Mouse (Mus musculus) lung, postnatal 10 days (tissue): ENCODE measurements around the gene Mpv17.

Source experiments
- DNase-seq: peaks from one replicate; pipeline ENCODE4 v3.0.0; 2021

Gene Mpv17

DNA sequence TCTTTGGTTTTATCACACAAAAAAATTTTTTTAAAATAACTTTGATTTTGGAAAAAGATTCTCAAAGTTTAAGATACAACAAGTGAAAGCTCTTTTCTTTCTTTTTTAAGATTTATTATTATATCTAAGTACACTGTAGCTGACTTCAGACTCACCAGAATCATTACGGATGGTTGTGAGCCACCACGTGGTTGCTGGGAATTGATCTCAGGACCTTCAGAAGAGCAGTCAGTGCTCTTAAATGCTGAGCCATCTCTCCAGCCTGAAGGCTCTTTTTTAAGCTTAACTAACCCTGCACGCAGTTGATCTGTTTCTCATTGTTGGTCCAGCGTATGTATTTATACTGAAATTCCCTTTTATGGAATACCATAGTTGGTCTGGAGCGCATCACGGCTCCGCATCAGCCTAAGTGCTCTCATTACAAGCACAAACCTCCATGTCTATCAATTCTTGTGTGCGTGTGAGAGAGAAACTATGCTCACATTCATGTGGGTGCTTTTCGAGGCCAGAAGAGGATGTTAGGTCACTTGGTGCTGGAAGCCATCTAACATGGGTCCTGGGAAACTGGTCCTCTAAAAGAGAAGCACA is 27.2 kb upstream of the Mpv17 start:
- DNase-seq: no peak

DNA sequence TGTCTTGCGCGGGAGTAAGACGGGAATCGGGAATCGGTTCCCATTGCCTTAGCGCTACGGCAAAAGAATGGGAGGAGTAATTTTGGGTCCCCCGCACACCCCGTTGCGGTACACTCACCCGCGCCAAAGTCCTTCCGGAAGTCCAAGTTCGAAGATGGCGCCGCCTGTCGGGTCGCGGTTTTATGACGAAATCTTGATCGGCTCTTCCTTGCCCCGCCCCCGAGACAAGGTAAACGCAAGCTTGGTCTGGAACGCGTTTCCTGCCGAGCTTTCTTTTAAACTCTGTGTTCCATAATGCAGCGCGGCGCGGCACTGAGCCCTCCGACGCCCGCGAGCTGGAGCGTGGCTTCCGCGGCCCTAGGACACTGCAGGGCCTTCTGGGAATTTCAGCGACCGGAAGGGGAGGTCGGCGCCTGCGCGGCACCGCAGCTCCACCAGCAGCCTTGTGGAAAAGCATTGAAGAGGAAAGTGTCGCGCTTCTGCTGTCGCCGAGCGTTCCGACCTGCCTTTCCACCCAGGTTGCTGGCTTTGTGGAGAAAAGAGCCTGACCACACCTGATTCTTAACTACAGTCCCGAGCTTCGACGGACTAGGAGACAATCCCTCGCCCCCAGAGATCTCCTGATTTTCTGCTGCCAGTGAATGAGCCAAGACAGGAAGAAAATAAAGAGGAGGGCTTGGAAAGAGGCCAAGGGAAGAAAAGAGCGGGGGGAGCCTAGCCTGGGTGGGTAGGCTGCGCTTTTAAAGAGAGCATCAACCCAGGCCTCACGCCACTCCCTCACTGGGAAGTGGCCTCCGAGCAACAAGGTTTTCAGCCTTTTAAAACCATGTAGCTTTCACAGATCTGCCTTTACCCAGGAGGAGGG is 25.9 kb upstream of the Mpv17 start, which contains the start of the genes Gm29609 and Gtf3c2:
Gene Gm29609, minus strand, starts transcription at position 146 of the 865 bp plus-strand sequence.
Gene Gtf3c2, minus strand, starts transcription at position 379 of the 865 bp plus-strand sequence.
- DNase-seq: peak; percentile 96

DNA sequence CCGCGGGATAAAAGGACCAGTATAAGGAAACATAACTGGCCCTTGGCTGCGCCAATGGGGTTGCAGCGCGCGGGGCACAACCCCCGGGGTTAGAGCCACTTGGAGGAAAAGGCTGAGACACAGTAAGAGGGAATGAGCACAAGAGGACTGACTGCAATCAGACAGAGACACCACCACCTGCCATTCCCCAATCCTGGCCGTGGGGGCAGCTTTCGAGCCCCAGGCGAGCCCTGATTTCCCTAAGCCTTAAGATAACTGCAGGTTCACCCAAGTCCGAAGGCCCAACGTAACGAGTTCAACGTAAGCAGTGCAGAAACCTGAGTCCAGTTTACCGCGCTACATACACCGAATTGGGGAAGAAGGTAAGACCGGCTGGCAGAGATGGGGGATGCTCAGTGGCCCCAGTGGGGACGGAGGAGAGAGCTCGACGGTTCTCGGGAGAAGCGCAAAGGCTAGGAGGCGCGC is 25.3 kb upstream of the Mpv17 start:
- peak; percentile 29 for DNase-seq

DNA sequence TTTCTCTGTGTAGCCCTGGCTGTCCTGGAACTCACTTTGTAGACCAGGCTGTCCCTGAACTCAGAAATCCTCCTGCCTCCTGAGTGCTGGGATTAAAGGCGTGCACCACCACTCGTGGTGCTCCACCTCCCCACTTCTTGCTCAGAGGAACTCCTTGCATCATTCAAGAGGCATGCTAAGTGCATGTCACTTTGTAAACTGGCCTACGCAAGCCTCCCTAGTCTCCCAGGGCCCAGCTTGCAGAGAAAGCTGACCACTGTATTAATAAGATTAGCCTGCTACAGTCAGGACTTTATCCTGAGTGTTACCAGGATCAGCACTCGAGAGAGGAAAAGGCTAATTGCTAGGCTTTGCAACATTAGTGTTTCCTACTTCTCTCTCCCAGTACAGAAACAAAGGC is 14.6 kb upstream of the Mpv17 start:
- DNase-seq: no peak

DNA sequence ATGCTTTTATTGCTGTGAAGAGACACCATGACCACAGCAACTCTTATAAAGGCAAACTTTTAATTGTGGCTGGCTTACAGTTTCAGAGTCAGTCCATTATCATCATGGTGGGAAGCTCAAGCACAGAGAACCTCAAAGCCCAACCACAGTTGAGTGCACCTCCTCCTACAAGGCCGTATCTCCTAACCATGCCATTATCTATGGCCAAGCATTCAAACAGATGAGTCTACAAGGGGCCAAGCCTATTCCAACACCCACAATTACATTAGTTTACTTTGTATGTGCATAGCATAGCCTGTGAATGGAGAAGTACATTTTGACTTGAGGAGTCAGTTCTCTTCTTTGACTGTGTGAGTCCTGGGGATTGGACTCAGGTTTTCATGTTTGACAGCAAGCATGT is 10.8 kb upstream of the Mpv17 start:
- no peak for DNase-seq

DNA sequence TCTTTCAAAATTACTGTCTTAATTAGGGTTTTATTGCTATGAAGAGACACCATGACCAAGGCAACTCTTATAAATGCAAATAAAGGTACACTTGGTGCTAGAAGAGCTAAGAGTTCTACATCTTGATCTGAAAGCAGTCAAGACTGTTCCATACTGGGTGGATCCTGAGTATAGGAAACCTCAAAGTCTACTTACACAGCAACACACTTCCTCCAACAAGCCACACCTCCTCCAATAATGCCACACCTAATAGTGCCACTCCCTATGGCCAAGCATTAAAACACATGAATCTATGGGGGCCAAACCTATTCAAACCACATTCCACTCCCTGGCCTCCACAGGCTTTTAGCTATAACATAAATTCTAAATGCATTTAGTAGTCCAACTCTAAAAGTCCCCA is 8.4 kb upstream of the Mpv17 start:
- DNase-seq: no peak

DNA sequence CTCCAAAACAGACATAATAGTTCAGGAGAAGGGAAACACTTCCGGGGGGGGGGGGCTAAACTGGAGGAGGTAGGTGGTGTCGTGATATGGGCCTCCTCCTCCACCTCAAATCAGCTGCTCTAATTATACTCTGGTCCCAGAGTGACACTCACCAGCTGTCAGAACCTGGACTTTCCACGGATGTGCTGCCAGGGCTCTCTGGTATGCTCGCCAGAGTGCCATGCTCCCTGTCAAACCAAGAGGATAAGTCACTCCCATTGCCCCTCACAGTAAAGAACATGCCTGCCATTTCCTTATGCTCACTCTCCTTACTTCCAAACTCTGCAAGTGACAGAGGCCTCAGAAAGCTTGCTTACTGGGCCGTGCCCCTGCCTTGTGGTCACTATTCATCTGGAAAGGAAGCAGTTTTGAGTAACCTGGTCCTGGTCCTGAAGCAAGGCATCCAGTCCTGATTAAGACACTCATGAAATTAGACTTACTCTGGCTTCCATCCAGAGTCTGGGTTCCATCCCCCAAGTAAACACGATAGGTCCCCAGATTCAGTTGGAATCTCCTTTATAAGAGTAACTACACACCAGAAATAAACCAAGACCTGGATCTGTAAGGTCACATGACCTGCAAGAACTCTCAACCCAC is 417 bp downstream of the Mpv17 start:
- DNase-seq: peak; percentile 11

DNA sequence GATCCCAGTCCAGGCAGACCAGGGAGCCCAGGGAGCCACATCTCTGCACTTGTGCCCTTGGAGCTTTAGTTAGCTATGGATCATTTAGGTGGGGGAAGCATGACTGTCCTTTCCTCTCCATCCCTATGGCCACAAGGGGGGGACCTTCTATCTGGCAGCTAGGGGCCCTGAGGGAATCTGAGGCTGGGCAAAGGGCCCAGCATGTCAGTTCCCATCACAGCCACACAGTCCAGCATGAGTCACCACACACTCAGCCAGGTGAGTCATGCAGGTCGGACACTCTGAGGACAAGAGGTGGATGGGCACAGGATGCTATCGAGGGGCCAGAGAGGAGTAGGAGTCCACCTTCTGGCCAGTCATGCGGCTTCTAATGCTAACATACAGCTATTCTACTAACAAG is 2.3 kb downstream of the Mpv17 start:
- no peak for DNase-seq

DNA sequence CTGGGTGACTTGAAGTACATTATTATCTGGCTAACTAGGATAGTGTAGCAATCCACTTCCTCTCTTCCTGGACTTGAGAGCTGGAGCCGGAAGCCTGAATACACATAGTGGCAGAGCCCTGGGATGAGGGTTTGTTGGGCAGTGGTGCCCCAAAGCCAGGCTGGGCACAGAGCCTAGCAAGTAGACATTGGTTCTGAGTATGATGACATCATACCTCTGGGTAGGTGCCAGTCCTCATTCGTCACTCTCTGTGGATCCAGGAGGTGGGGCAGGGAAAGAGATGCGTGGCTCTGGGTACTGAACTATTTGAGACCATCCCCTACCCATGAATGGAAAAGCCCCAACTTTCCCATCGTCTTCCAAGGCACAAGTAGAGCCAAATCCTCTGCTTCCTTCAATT is 4.3 kb downstream of the Mpv17 start:
- DNase-seq: peak; percentile 35

DNA sequence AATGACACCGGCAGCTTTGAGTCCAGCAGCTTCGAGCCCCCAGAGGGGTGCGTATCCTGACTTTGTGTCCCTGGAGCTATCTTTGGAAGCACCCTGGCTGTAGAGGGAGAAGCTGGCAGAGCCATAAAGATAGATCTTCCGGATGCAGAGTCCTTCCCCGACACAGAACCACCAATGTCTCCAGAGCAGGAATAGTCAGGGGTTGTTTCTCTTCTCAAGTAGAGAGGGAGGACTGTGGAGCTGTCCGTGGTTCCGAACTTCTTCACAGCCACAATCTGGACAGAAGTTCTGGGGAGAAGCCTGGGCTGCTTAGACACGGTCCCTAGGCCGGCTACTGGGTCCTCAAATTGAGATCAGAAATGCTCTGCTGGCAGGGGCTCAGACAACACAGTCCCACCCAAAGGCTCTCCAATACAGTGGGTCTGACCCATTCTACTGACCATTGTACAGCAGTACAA is 15.1 kb downstream of the Mpv17 start:
- peak; percentile 45 for DNase-seq

DNA sequence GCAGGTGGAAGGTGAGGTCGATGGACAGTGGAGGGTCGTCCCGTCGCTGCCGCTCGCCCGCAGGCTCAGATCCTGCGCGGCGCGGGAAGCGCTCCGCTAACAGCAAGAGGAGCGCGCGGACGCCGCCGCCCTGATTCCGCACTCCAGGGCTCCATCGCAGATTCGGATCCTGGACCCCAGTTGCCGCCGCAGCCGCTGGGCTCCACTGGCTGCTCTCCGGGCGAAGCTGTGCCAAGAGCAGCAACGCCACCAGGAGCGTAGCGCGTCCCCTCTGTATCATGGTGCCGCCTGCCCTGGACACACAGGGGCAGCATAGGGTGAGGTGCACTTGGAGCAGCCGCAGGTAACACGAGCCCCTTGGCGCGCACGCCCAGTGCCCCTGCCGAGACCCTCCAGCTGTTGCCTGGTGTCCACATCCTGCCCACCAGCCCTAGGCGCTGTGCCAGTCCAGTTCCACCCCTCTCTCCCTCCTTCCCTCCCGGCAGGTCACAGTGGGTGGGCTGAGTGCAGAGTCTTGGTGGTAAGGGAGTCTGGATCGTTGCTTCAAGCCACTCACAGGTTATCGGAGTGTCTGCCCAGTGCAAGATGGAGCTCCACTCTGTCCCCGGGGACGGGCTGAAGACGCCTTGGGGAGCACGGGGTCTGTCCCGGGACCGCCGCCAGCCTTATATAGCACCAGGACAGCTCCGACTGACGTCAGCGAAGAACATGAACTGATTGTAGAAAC is 15.6 kb downstream of the Mpv17 start, which contains the start of gene Ucn:
Gene Ucn, minus strand, starts transcription at position 589 of the 727 bp plus-strand sequence.
- peak; percentile 34 for DNase-seq

DNA sequence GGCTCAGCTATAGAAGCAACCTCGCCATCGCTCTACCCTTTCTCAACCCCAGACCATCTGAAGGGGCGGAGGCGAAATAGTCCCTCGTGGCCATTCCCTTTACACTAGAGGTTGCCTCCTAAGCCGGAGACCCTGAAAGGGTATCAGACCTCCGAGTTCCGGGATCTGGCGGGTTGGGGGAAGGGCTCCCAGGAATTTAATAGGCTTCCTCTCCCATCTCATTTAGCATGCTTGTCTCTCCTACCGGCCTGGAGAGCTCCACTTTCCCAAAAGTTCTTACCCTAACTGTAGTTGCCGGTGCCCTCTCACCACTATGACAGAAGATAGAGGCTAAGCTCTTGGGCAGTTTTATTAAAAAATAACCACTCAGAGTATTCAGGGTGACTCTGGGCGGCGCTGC is 16.4 kb downstream of the Mpv17 start:
- DNase-seq: no peak

DNA sequence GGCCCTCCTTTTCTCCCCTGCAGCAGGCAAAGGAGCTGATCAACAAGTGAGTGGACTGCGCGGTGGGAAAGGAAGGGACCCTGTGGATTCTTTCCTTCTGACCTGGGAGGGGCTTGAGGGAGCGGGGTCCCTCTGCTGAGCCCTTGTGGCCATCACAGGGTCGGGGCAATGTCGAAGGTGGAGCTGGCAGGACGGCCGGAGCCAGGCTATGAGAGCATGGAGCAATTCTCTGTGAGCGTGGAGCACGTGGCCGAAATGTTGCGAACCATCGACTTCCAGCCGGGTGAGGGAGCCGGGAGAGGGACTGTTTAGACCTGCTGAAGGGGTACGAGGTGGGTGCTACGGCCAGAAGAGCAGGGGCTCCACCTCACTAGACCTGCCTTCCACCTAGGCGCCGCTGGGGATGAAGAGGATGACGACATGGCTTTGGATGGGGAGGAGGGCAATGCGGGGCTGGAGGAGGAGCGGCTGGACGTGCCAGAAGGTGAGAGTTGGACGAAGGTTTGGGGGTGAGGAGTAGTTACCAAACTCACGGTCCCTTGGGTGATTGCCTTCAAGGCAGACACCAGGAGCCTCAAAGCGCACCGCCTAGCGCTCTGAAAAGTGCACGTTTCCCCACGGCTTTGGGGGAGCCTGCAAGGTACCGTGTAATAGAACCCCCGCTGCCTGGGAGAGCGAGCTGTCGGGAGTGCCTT is 17.2 kb downstream of the Mpv17 start:
- DNase-seq: no peak

DNA sequence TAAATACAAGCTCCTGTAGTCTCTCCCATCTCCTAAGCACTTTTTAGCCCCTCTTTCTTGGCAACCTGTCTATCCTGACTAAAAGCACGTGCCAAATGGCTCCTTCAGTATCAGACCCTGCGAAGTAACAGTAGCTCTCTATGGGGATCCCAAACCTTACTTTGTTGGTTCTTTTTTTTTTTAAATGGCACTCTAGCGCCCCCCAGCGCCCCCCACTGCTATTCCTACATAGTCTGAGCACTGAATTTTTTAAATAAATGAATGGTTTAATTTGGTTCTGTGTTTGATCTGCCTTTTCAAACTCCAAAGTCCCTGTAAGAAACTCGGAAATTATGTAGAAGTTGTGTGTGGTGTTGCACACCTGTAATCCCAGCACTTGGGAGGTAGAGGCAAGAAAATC is 28.0 kb downstream of the Mpv17 start:
- no peak for DNase-seq

DNA sequence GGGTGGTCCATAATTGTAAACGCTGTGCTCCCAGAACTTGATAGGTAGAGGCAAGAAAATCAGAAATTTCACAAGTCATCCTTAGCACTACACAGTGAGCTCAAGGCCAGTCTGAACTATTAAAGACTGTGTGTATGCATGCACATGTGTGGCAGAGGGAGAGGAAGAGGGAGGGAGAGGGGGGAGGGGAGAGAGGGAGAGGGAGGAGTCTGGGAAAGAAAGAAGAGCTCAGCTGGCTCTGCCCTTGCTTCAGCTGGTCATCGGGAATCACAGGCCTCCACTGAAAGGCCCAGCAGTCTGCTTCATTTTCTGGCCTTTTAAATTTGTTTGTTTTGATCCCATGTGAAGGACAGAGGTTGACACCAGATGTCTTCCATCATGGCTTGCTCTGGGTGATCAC is 30.6 kb downstream of the Mpv17 start:
- no peak for DNase-seq

DNA sequence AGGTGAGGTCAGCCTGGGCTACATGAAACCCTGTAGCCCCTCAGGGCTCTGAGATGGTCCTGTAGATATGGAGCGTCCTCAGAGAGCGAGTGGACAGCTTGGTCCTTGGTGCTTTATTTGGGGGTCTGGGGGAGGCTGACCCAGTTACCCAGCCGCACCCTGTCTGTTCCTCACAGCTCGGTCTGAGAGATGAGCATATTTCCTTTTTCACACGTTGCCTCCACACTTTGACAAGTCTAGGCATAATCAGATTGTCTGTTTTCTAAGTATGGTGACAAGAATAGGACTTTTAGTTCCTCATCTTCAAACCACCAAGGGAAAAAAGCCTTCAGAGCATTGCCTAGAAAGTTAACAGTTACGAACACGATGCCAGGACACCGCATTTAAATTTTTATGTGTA is 32.9 kb downstream of the Mpv17 start:
- no peak for DNase-seq

DNA sequence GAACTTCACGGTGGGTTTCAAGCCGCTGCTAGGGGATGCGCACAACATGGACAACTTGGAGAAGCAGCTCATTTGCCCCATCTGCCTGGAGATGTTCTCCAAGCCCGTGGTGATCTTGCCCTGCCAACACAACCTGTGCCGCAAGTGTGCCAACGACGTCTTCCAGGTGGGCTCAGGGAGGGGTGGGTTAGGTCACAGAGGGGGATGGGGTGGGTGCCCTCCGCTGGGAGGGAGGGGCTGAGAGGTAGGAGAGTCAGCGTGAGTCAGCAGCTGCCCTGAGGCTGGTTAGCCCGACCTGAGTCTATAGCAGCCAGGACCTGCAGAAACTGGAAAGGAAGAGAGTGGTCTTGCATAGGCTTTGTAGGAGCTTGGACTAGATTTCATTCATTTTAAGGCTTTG is 37.1 kb downstream of the Mpv17 start:
- DNase-seq: no peak

DNA sequence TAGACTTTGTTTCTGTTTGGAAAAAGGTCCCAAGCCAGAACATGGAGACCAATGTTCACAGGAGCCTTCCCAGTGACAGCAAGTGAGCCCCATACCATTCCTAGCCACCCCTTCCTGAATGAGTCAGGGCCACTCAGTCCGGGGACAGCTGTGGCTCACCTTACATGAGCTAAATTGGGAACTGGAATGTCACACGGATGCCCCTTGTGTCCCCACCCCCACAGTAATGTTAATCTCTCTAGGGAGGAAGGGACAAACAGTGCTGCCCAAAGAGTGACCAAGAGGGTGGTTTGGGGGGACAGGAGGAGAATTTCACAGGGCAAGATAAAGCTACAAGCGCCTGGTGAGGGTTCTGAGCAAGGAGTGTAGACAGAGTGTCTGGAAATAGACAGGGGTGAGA is 37.7 kb downstream of the Mpv17 start, which contains the start of gene Trim54:
Gene Trim54, plus strand, starts transcription at position 359 of the 400 bp plus-strand sequence.
- DNase-seq: no peak

DNA sequence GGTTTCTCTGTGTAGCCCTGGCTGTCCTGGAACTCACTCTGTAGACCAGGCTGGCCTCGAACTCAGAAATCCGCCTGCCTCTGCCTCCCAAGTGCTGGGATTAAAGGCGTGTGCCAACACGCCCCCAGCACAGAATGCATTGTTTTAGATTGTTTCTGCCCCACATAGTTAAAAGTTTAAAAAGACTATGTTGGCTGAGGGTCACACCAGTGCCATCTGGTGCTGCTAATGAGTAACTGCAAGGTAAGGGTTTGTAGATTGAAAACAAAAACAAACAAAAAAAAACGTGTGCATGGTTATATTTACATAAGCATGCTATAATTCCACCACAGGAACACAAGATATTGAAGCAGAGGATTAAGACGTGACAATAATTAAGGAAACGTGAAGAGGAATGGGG is 43.3 kb downstream of the Mpv17 start:
- no peak for DNase-seq

DNA sequence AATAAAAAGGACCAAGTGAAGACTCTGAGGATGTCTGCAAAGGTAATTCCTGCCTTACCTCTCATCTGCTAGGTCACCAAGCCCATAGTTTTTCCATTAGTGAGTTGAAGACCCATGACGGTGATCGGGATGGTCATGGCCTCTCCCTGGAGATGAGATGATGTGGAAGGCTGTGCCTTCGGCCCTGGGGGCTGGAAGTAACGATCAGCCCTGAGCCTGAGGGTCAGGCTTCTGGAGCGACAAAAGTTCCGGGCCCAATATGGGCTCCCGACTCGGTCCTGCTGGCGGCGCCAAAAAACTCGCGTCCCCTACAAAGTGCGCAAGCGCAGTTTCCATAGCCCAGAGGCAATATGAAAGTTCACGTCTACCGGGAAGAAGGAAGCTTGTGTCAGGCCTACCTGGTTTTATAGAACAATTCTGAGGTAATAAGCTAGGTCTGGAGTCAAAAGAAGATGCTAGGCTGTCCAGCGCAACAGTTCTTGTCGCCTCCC is 46.0 kb downstream of the Mpv17 start, which contains the start of gene Slc30a3:
Gene Slc30a3, minus strand, starts transcription at position 238 of the 491 bp plus-strand sequence.
- DNase-seq: no peak

DNA sequence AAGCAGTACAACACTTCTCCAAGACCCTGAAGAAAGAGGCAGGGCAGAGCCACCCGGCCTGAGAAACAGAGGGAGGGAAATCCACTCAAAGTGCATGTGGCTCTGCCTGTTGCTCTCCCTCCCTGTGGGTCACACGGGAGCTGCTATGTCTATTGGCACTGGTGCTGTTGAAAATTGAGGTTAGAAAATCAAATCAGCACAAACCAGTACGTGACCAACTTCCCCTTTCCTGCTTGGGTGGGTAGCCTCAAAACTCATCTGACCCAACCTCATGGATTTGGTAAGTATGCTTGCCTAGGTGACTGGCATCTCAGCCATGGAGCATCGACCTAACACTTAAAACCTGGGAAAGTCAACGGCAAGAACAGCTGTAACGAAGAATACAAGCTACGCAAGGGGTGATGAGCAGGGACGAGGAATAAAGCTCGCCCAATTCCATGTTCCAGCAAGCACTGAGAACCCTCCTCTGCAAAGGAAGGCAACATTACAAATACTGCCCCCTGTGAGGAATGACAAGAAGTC is 48.2 kb downstream of the Mpv17 start, which contains the start of gene Dnajc5g:
Gene Dnajc5g, plus strand, starts transcription at position 472 of the 522 bp plus-strand sequence.
- no peak for DNase-seq
